In the genomic region with DNA sequence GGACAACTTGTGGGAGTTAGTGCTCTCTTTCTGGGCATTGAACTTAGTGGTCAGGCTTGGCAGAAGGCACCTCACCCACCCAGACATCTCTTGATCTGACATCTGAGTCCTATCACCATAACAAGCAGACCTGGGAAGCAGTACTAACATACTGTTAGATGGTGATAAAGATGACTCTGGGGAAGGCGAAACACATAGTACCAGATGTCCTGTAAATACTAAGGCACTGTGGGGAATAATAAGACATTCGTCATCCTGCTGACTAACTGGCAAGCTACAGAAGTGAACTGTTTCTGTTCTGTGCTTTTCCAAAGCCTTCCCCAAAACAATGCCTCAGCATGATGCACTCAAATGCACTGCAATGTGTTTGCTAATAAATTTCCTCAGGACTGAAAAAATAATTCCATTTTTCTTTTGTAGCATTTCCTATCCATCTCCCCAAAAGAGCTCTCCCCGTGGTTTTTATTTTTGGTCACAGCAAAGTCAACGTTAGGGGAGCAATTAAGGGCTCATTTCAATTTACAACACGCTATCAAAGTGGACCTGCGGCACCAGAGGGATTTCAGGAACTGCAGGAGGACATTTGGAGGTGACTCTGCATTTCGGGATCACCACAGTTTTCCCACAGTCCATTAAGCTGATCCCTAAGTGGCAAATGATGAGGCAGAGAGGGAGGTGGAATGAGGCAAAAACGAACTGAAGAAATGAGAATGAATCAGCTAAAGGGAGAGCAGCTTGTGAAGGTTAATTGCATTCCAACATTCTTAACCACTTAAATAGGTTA, we compare ENCODE assay signal across 14 mouse cellular contexts. TPM values are rescaled to one million over a fixed set of nuclear protein-coding genes. Genes with fewer than 3 reads are reported as not detected.
DNase-seq lines count a peak whose midpoint lies in the region; ATAC-seq and TF ChIP-seq lines count a peak whose summit lies in the region.
"Had no signal": no experiment of that assay in that cellular context is flagged by ENCODE, and none has a peak within 500 bp of the region (broad histone marks: within the 10 kb centered on the region; RNA-seq: fewer than 3 reads in every experiment).

No protein-coding gene starts in this region.

- H3K9me3 ChIP-seq in forebrain, embryonic 14.5 days (replicated peaks; ENCODE audit: control insufficient read depth, low read length): no peaks in the 10 kb centered on the region
- H3K9me3 ChIP-seq in forebrain, embryonic 11.5 days (ENCODE audit: control insufficient read depth, low read length): no peaks in the 10 kb centered on the region
- no peaks in the 10 kb centered on the region for H3K9me3 ChIP-seq in kidney, embryonic 16.5 days (ENCODE audit: low read length)
- H3K9me3 ChIP-seq: embryonic facial prominence, embryonic 10.5 days; heart, embryonic 15.5 days; liver, embryonic 15.5 days had no signal

- no peak for ATAC-seq in forebrain, embryonic 14.5 days
- no peak for ATAC-seq in forebrain, embryonic 11.5 days (replicated peaks; ENCODE audit: low FRiP score)
- peak; percentile 28 for ATAC-seq in megakaryocyte progenitor cell, adult 5-6 weeks (replicated peaks; ENCODE audit: poor library complexity)
- no peak for ATAC-seq in kidney, embryonic 16.5 days (ENCODE audit: low FRiP score, low TSS enrichment)

- no peak overlapping the region for H3K4me2 ChIP-seq in forebrain, embryonic 14.5 days (ENCODE audit: low read length)
- no peak overlapping the region for H3K4me2 ChIP-seq in forebrain, embryonic 11.5 days (ENCODE audit: low read depth, low read length, severe bottlenecking)
- no peak overlapping the region for H3K4me2 ChIP-seq in kidney, embryonic 16.5 days (replicated peaks; ENCODE audit: low read depth, low read length)
- H3K4me2 ChIP-seq: heart, embryonic 15.5 days; liver, embryonic 15.5 days had no signal

- H3K4me1 ChIP-seq in forebrain, embryonic 14.5 days (ENCODE audit: control insufficient read depth, insufficient read depth, low read length): no peaks in the 10 kb centered on the region
- no peaks in the 10 kb centered on the region for H3K4me1 ChIP-seq in forebrain, embryonic 11.5 days (replicated peaks; ENCODE audit: control insufficient read depth, insufficient read depth, low read length)
- 0 out of 2 replicates have a peak, but pooled peaks cover 4% of the 10 kb centered on the region for H3K4me1 ChIP-seq in kidney, embryonic 16.5 days (ENCODE audit: insufficient read depth, low read length)
- H3K4me1 ChIP-seq: liver, embryonic 15.5 days had no signal

- DNase-seq in forebrain, embryonic 14.5 days (ENCODE audit: low spot score): peak; percentile 18
- DNase-seq in forebrain, embryonic 11.5 days (ENCODE audit: low spot score): no peak
- DNase-seq in layer of hippocampus, adult 2 months (ENCODE audit: low spot score in 2 of 2): peak; percentile 15 to 49
- no peak for DNase-seq in layer of hippocampus, postnatal 25 days (ENCODE audit: extremely low spot score in 1 of 2, low spot score in 1 of 2)
- DNase-seq in 416B (ENCODE audit: low read depth): peak; percentile 38
- no peak for DNase-seq in thymus, postnatal 36 days
- DNase-seq: cerebellum, adult 9-10 months; kidney, postnatal 25 days had no signal

- H3K27ac ChIP-seq in forebrain, embryonic 14.5 days (ENCODE audit: low read depth, low read length): no peak overlapping the region
- H3K27ac ChIP-seq in forebrain, embryonic 11.5 days (ENCODE audit: low read depth, low read length): no peak overlapping the region
- peak overlapping the region; percentile 75 for H3K27ac ChIP-seq in layer of hippocampus, adult 2 months
- H3K27ac ChIP-seq in kidney, embryonic 16.5 days (ENCODE audit: low read length): no peak overlapping the region
- H3K27ac ChIP-seq: embryonic facial prominence, embryonic 10.5 days; heart, embryonic 15.5 days; liver, embryonic 15.5 days; macrophage had no signal

- no peaks in the 10 kb centered on the region for H3K36me3 ChIP-seq in forebrain, embryonic 14.5 days (ENCODE audit: control insufficient read depth, insufficient read depth, low read length)
- H3K36me3 ChIP-seq in forebrain, embryonic 11.5 days (ENCODE audit: control insufficient read depth, insufficient read depth, low read length): no peaks in the 10 kb centered on the region
- H3K36me3 ChIP-seq in kidney, embryonic 16.5 days (ENCODE audit: insufficient read depth, low read length): no peaks in the 10 kb centered on the region
- H3K36me3 ChIP-seq: embryonic facial prominence, embryonic 10.5 days; heart, embryonic 15.5 days; liver, embryonic 15.5 days had no signal

- H3K27me3 ChIP-seq in forebrain, embryonic 14.5 days (replicated peaks; ENCODE audit: control insufficient read depth, insufficient read depth, low read length): no peaks in the 10 kb centered on the region
- no peaks in the 10 kb centered on the region for H3K27me3 ChIP-seq in forebrain, embryonic 11.5 days (ENCODE audit: control insufficient read depth, insufficient read depth, low read length)
- H3K27me3 ChIP-seq in kidney, embryonic 16.5 days (ENCODE audit: insufficient read depth, low read length): no peaks in the 10 kb centered on the region
- H3K27me3 ChIP-seq: heart, embryonic 15.5 days; liver, embryonic 15.5 days had no signal

- TF ChIP-seq CTCF in layer of hippocampus, adult 2 months (conservative IDR thresholded peaks at IDR 0.05): no peak

- H3K4me3 ChIP-seq in forebrain, embryonic 14.5 days (ENCODE audit: low read depth, low read length): no peak overlapping the region
- H3K4me3 ChIP-seq in forebrain, embryonic 11.5 days (ENCODE audit: low read depth, low read length): no peak overlapping the region
- no peak overlapping the region; the same call in 1 of the 2 replicates for H3K4me3 ChIP-seq in layer of hippocampus, adult 2 months
- H3K4me3 ChIP-seq in kidney, embryonic 16.5 days (ENCODE audit: low read length): no peak overlapping the region
- H3K4me3 ChIP-seq: embryonic facial prominence, embryonic 10.5 days; heart, embryonic 15.5 days; liver, embryonic 15.5 days had no signal

- WGBS in forebrain, embryonic 14.5 days: 37% methylated on average over 8 of the region's 8 CpGs
- WGBS in forebrain, embryonic 11.5 days: 52% methylated on average over 8 of the region's 8 CpGs
- 18% methylated on average over 8 of the region's 8 CpGs for WGBS in kidney, embryonic 16.5 days

- H3K9ac ChIP-seq in forebrain, embryonic 14.5 days (ENCODE audit: low read length): no peak overlapping the region
- no peak overlapping the region for H3K9ac ChIP-seq in forebrain, embryonic 11.5 days (ENCODE audit: low read length)
- no peak overlapping the region for H3K9ac ChIP-seq in kidney, embryonic 16.5 days (replicated peaks; ENCODE audit: low read length)
- H3K9ac ChIP-seq: heart, embryonic 15.5 days; liver, embryonic 15.5 days had no signal

RNA-seq across cellular contexts. Expression of a gene that starts 41.2 kb away (rescaled TPM):
- 43.6 and 58.5 TPM in 2 replicates for polyA plus RNA-seq in forebrain, embryonic 14.5 days (2014; fragmentation: Nextera tagmentation; extraction: Ambion mirVana)
- polyA plus RNA-seq in forebrain, embryonic 11.5 days (2014; fragmentation: Nextera tagmentation; extraction: Ambion mirVana): 46.6 and 46.7 TPM in 2 replicates
- total RNA-seq in layer of hippocampus, adult 2 months (2021): 100 to 1,000 TPM; 124 to 128 TPM
- total RNA-seq in layer of hippocampus, postnatal 25 days (2021): 100 to 1,000 TPM; 118 to 121 TPM
- 60.2 and 69.1 TPM in 2 replicates for total RNA-seq in megakaryocyte progenitor cell, adult 5-6 weeks (2015)
- 56.6 and 62.6 TPM in 2 replicates for total RNA-seq in megakaryocyte progenitor cell, adult 5-6 weeks (2017)
- polyA plus RNA-seq in kidney, embryonic 16.5 days (2015; fragmentation: Nextera tagmentation; extraction: Ambion mirVana): 104 TPM in 2 replicates

Comparison
In these comparisons a context has a peak if more than half of its experiments do, and no peak if none do; other contexts are left out.
1. DNase-seq: peak in forebrain, embryonic 14.5 days (single experiment), layer of hippocampus, adult 2 months (2 of 2) and 416B (single experiment); none in forebrain, embryonic 11.5 days (single experiment), layer of hippocampus, postnatal 25 days (0 of 2) and thymus, postnatal 36 days (0 of 2).